Mouse (Mus musculus) left cerebral cortex, adult 8-10 months (tissue): ENCODE data around the gene Tfb1m. TPM values are rescaled to one million over a fixed set of nuclear protein-coding genes. Genes with fewer than 3 reads are reported as not detected.

Experiments
- DNase-seq, 2 experiments: peaks; one replicate each; pipeline ENCODE4 v3.0.0; 2022; ENCODE audit warnings: low spot score in 2 of 2
- total RNA-seq, 4 experiments: library from RNA; stranded (reverse); gene quantifications; 2 replicates each; pipeline ENCODE4 v1.2.4; 2022

Gene Tfb1m
- total RNA-seq, 4 experiments from 2014 or later = 6.3 to 6.5 (median 6.3) TPM

- DNase-seq = no peak
These were observed 43.3 kb downstream of the Tfb1m start for GRCm38 (mm10) chr17:3514316-3514715.

GRCm38 (mm10) chr17:3509841-3510240 is 47.7 kb downstream of the Tfb1m start:
- peak in 1 of 2 experiments; percentile 43 for DNase-seq

- no peak for DNase-seq
These were observed 51.1 kb downstream of the Tfb1m start for GRCm38 (mm10) chr17:3506508-3506907.

GRCm38 (mm10) chr17:3505711-3506110 is 51.9 kb downstream of the Tfb1m start:
- DNase-seq = no peak

GRCm38 (mm10) chr17:3500936-3501335 is 56.6 kb downstream of the Tfb1m start:
- DNase-seq = no peak

- DNase-seq = no peak
These were observed 57.5 kb downstream of the Tfb1m start for GRCm38 (mm10) chr17:3500076-3500475.

- no peak for DNase-seq
These were observed 58.1 kb downstream of the Tfb1m start for GRCm38 (mm10) chr17:3499468-3499867.

GRCm38 (mm10) chr17:3498580-3498979 is 59.0 kb downstream of the Tfb1m start:
- DNase-seq = peak in 1 of 2 experiments; percentile 39

- DNase-seq = no peak
These were observed 59.5 kb downstream of the Tfb1m start for GRCm38 (mm10) chr17:3498086-3498485.

- no peak for DNase-seq
These were observed 61.5 kb downstream of the Tfb1m start for GRCm38 (mm10) chr17:3496080-3496479.

- peak in 1 of 2 experiments; percentile 76 for DNase-seq
These were observed 62.0 kb downstream of the Tfb1m start for GRCm38 (mm10) chr17:3495576-3495975.

- no peak for DNase-seq
These were observed 65.9 kb downstream of the Tfb1m start for GRCm38 (mm10) chr17:3491667-3492066.

- no peak for DNase-seq
These were observed 66.5 kb downstream of the Tfb1m start for GRCm38 (mm10) chr17:3491065-3491464.

GRCm38 (mm10) chr17:3490216-3490895 is 67.2 kb downstream of the Tfb1m start:
- DNase-seq = peak in 1 of 2 experiments; percentile 37

- DNase-seq = no peak
These were observed 69.6 kb downstream of the Tfb1m start for GRCm38 (mm10) chr17:3487721-3488601.

GRCm38 (mm10) chr17:3487211-3487610 is 70.4 kb downstream of the Tfb1m start:
- DNase-seq = no peak

GRCm38 (mm10) chr17:3485851-3486250 is 71.7 kb downstream of the Tfb1m start:
- DNase-seq = no peak

- peak in 1 of 2 experiments; percentile 32 for DNase-seq
These were observed 74.5 kb downstream of the Tfb1m start for GRCm38 (mm10) chr17:3483091-3483490.

- DNase-seq = peak in 1 of 2 experiments; percentile 61
These were observed 75.7 kb downstream of the Tfb1m start for GRCm38 (mm10) chr17:3481576-3482575.

- no peak for DNase-seq
These were observed 81.0 kb downstream of the Tfb1m start for GRCm38 (mm10) chr17:3476546-3476945.

GRCm38 (mm10) chr17:3472018-3472417 is 85.6 kb downstream of the Tfb1m start:
- DNase-seq = peak in 1 of 2 experiments; percentile 57
